Mouse (Mus musculus): Measurements from ENCODE around the gene Cstad. TPM values are rescaled to one million over a fixed set of nuclear protein-coding genes. Genes with fewer than 3 reads are reported as not detected.

Cstad gene
- polyA plus RNA-seq, 1 experiment from 2014 or later: 0.49 TPM

DNA sequence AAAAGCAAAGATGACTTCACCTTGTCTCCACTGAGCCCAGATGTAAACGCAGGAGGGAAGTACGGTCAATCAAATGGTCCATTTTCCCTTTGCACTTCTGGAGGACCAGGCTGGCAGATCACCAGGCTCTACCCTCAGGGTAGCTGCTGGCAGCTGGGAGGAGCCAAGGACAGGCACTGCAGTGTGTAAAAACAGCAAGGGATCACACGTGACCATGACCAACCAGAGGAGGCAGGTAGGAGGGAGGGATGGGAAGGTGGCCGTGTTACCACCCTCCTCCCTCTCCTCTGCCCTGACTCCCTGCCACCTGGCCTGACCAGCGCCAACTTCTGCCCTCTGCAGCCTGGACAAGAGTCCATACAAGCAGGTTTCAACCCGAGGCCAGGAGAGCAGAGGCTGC lies 59.7 kb downstream of the Cstad start:
- 78% methylated on average over 6 of the region's 6 CpGs for WGBS

DNA sequence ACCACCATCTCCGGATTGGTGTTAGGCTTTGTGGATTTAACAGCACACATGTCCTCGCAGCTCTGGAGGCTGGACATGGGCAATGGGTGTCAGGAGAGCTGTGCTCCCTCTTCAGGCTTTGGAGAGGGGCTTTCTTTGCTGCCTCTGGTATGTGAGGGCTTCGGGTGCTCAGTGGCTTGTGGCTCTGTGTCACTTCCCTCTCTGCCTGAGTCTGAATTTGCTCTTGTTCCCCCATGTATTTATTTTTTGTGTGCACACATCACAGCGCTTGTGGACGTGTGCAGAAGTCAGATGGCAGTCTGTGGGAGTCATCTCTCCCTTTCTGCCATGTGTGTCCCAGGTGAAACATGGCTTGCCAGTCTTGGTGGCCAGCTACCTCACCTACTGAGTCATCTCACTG lies 60.9 kb downstream of the Cstad start:
- Histone ChIP-seq H3K4me2 (no peak overlapping the region), H3K36me3 (ENCODE audit: poor library complexity, severe bottlenecking) (no peaks in the 10 kb centered on the region), H3K9ac (no peak overlapping the region), H3K27me3 (no peaks in the 10 kb centered on the region), H3K9me3 (replicated peaks) (peaks cover 3% of the 10 kb centered on the region; the same call in 1 of the 2 replicates), H3K4me1 (peaks cover 88% of the 10 kb centered on the region), H3K4me3 (no peak overlapping the region), H3K27ac (no peak overlapping the region)
- 90% methylated on average over 5 of the region's 5 CpGs for WGBS
- no peak for ATAC-seq

More for the DNA sequence above, 59.7 kb downstream of the Cstad start:
- no peak for ATAC-seq
- Histone ChIP-seq H3K9me3 (replicated peaks) (peaks cover 3% of the 10 kb centered on the region; the same call in 1 of the 2 replicates), H3K27me3 (no peaks in the 10 kb centered on the region), H3K27ac (peak overlapping the region; percentile 94), H3K9ac (no peak overlapping the region), H3K36me3 (ENCODE audit: poor library complexity, severe bottlenecking) (no peaks in the 10 kb centered on the region), H3K4me2 (no peak overlapping the region), H3K4me1 (peaks cover 88% of the 10 kb centered on the region), H3K4me3 (no peak overlapping the region)

DNA sequence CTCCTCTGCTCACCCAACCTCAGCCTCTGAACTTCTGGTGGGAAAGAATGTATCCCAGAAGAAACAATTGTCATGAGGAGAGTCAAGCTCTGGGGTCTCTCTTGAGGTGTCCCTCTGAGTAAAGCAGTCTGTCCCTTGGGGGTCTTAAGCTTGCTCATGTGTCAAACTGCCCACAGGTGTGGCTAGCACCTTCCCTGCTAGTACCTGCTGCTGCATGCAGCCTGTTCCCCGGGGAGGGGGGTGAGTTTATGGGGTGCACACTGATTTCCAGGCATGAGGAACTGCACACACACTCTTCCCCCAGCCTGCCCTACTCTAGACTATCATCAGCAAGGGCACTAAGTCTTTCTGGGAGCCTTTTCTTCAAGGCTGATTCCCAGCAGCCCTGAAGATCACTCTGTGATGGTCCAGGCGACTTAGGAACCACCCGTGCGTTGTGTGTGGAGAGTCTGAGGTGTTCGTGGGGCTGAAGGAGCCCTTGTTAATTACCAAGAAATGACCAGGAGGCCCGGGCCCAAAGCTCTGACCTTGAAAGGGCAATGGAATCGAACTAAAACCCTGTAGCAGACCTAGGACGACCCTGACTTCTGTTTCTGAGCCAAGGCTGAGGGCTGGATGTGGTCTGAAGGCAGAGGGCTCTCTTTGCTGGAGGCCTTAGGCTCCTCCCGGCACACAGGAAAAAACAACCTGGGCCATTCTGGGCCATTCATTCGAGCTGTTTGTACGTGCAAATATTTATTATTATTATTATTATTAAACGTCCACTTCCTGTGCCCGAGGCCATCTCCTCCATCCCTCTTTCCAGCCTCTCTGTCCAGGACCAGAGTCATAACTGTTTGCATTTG lies 62.1 kb downstream of the Cstad start:
- Histone ChIP-seq H3K4me3 (no peak overlapping the region), H3K9me3 (replicated peaks) (peaks cover 3% of the 10 kb centered on the region; the same call in 1 of the 2 replicates), H3K36me3 (ENCODE audit: poor library complexity, severe bottlenecking) (no peaks in the 10 kb centered on the region), H3K4me1 (peaks cover 88% of the 10 kb centered on the region), H3K4me2 (no peak overlapping the region), H3K27ac (peak overlapping the region; percentile 99), H3K27me3 (no peaks in the 10 kb centered on the region), H3K9ac (peak overlapping the region; percentile 72; the same call in 1 of the 2 replicates)
- 46% methylated on average over 13 of the region's 13 CpGs for WGBS
- ATAC-seq: no peak

DNA sequence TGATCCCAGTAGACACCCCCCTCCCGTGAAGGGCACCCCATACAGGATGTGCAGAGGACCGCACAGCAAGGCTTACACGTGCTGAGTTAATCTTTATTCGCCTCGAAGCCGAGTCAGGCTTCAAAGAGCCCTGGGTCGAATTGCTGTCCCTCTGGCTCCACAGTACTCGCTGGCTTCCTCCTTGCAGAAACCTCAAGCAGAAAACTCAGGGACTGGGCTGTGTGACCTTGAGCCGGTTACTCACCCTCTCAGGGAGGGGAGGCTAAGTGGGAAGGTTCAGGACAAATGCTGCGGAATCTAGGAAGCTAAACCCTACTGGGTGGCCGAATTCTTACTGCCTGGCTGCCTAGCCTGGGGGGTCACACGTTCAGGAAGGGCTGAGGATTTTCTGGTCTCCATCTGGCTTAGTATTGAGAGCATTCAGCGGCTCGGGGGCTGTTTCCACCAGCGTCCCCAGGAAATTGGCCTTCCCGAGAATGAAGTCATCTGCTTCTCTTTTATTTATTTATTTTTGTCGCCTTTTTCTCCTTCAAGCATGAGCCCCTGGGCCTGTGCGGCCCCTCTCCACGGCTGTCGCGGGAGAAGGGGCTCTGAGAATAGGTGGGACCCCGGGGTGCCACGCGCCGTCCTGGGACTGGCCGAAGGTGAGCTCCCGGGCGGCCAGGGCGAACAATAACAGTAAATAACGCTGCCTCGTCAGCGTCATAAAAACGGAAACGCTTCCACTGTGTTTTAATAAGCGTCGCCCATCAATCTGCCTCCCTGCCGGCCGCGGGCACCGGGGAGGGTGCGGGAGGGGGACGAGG lies 63.0 kb downstream of the Cstad start:
- no peaks in the 10 kb centered on the region for H3K27me3 ChIP-seq
- ATAC-seq: peak; percentile 46
- WGBS: 1% methylated on average over 42 of the region's 42 CpGs

DNA sequence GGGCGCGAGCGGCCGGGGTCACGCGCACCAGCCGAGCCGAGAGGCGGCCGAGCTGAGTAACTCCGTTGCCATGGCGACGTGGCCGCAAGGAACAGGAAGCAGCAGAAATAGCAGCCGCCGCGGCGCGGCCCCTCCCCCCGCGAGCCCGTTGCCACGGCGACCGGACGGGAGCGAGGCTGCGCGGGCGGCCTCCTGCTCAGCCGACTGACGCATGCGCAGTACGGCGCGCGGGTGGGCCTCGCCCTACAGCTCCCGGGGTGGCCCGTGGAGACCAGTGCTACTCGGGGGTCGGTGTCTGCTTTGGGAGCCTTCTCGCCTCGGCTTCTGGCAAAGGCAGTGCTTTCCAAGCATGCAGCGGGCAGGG lies 63.6 kb downstream of the Cstad start:
- no peaks in the 10 kb centered on the region for H3K27me3 ChIP-seq
- peaks cover under 1% of the 10 kb centered on the region; the same call in 1 of the 2 replicates for H3K9me3 ChIP-seq (replicated peaks)
- H3K4me1 ChIP-seq: peaks cover 74% of the 10 kb centered on the region
- peak overlapping the region; percentile 72 for H3K9ac ChIP-seq
- H3K4me2 ChIP-seq: peak overlapping the region; percentile 74
- whole genome bisulfite sequencing: under 1% methylated on average over 45 of the region's 45 CpGs
- peak overlapping the region; percentile 38 for H3K4me3 ChIP-seq
- peak overlapping the region; percentile 99 for H3K27ac ChIP-seq
- no peaks in the 10 kb centered on the region for H3K36me3 ChIP-seq (ENCODE audit: poor library complexity, severe bottlenecking)
- ATAC-seq: peak; percentile 85

More for the DNA sequence above, 63.0 kb downstream of the Cstad start:
- peak overlapping the region; percentile 74 for H3K4me2 ChIP-seq
- peaks cover 3% of the 10 kb centered on the region; the same call in 1 of the 2 replicates for H3K9me3 ChIP-seq (replicated peaks)
- H3K4me1 ChIP-seq: peaks cover 79% of the 10 kb centered on the region
- peak overlapping the region; percentile 72 for H3K9ac ChIP-seq
- peak overlapping the region; percentile 99 for H3K27ac ChIP-seq
- no peaks in the 10 kb centered on the region for H3K36me3 ChIP-seq (ENCODE audit: poor library complexity, severe bottlenecking)
- peak overlapping the region; percentile 38 for H3K4me3 ChIP-seq

Other genes with a start within 250 kb of the Cstad start
- gene Sh3glb2, start 235.7 kb upstream of the Cstad start, polyA plus RNA-seq (2015; fragmentation: Nextera tagmentation; extraction: Ambion mirVana): 100 and 126 TPM in 2 replicates
- gene Miga2, start 230.8 kb upstream of the Cstad start, polyA plus RNA-seq (2015; fragmentation: Nextera tagmentation; extraction: Ambion mirVana): 22.4 and 23.5 TPM in 2 replicates
- gene Dolpp1, start 202.8 kb upstream of the Cstad start, polyA plus RNA-seq (2015; fragmentation: Nextera tagmentation; extraction: Ambion mirVana): 53.0 and 56.7 TPM in 2 replicates
- 16.3 and 21.0 TPM in 2 replicates for gene Crat, start 179.2 kb upstream of the Cstad start, polyA plus RNA-seq (2015; fragmentation: Nextera tagmentation; extraction: Ambion mirVana)
- gene Ptpa, start 179.0 kb upstream of the Cstad start, polyA plus RNA-seq (2015; fragmentation: Nextera tagmentation; extraction: Ambion mirVana): 126 and 141 TPM in 2 replicates
- gene Ier5l, start 120.8 kb upstream of the Cstad start, polyA plus RNA-seq (2015; fragmentation: Nextera tagmentation; extraction: Ambion mirVana): 1.7 and 2.6 TPM in 2 replicates
- 3.8 and 4.5 TPM in 2 replicates for gene 1700001O22Rik, start 208.6 kb downstream of the Cstad start, polyA plus RNA-seq (2015; fragmentation: Nextera tagmentation; extraction: Ambion mirVana)
- 120 and 127 TPM in 2 replicates for gene Ntmt1, start 212.8 kb downstream of the Cstad start, polyA plus RNA-seq (2015; fragmentation: Nextera tagmentation; extraction: Ambion mirVana)
- gene Asb6, start 235.3 kb downstream of the Cstad start, polyA plus RNA-seq (2015; fragmentation: Nextera tagmentation; extraction: Ambion mirVana): 39.4 and 43.4 TPM in 2 replicates
- gene Prrx2, start 239.9 kb downstream of the Cstad start, polyA plus RNA-seq (2015; fragmentation: Nextera tagmentation; extraction: Ambion mirVana): 1.8 and 3.0 TPM in 2 replicates